Mouse (Mus musculus) lung, postnatal 4 days (tissue): ENCODE measurements at regions not wholly inside any gene's neighbourhood (a gene's known extent, or its start where the extent isn't known, plus 50 kb on each side); places are given as distances from the start of the nearest gene placed in this dataset.
A peak's percentile ranks its signal among the peaks of the same experiment; 100 is the strongest.

Experiments
- DNase-seq, 2 experiments: peaks; one replicate each; pipeline ENCODE4 v3.0.0; 2021

GRCm38 (mm10) chr9:95331275-95331674 is 75.2 kb downstream of the Chst2 start:
- no peak for DNase-seq

- no peak for DNase-seq
These were observed 76.4 kb downstream of the Chst2 start for GRCm38 (mm10) chr9:95330097-95330496.

- no peak for DNase-seq
These were observed 77.5 kb downstream of the Chst2 start for GRCm38 (mm10) chr9:95329053-95329430.

GRCm38 (mm10) chr9:95328261-95329052 is 78.1 kb downstream of the Chst2 start:
- DNase-seq: no peak

GRCm38 (mm10) chr9:95327771-95328170 is 78.8 kb downstream of the Chst2 start:
- DNase-seq: peak in 1 of 2 experiments; percentile 33

GRCm38 (mm10) chr9:95323622-95324021 is 82.9 kb downstream of the Chst2 start:
- DNase-seq: no peak

- DNase-seq: no peak
These were observed 83.6 kb downstream of the Chst2 start for GRCm38 (mm10) chr9:95322893-95323292.

- no peak for DNase-seq
These were observed 84.5 kb downstream of the Chst2 start for GRCm38 (mm10) chr9:95322031-95322430.

- DNase-seq: no peak
These were observed 87.6 kb downstream of the Chst2 start for GRCm38 (mm10) chr9:95318926-95319325.

GRCm38 (mm10) chr9:95316726-95317125 is 89.8 kb downstream of the Chst2 start:
- no peak for DNase-seq

GRCm38 (mm10) chr9:95315080-95315479 is 91.4 kb downstream of the Chst2 start:
- no peak for DNase-seq

- DNase-seq: no peak
These were observed 94.9 kb downstream of the Chst2 start for GRCm38 (mm10) chr9:95311671-95312070.

- no peak for DNase-seq
These were observed 117.5 kb downstream of the Chst2 start for GRCm38 (mm10) chr9:95289008-95289407.

GRCm38 (mm10) chr9:95282996-95283395 is 123.5 kb downstream of the Chst2 start:
- DNase-seq: no peak

GRCm38 (mm10) chr9:95282502-95282901 is 124.0 kb downstream of the Chst2 start:
- DNase-seq: no peak
